Mouse (Mus musculus): ENCODE measurements around the gene Chia1. TPM values are rescaled to one million over a fixed set of nuclear protein-coding genes. Genes with fewer than 3 reads are reported as not detected.
"Not testable (repeated sequence)": the region's sequence is repeated elsewhere in the genome, so short reads cannot be mapped to it uniquely, and the experiment has no call there.

The Chia1 gene
- total RNA-seq (2021) = 1 to 10 TPM in 1 of 2 experiments, under 1 TPM in 1; 0.73 to 1.0 TPM

GRCm38 (mm10) chr3:106112929-106113328 lies at the start of gene Chia1:
Chia1 (plus strand) TSS chr3:106113229.
- no peak for DNase-seq (ENCODE audit: extremely low spot score in 1 of 2, low spot score in 1 of 2)

- DNase-seq (ENCODE audit: extremely low spot score in 1 of 2, low spot score in 1 of 2) = peak in 1 of 2 experiments; percentile 2
These were observed 45.3 kb upstream of the Chia1 start for GRCm38 (mm10) chr3:106067707-106068106.

- no peak for DNase-seq (ENCODE audit: extremely low spot score in 1 of 2, low spot score in 1 of 2)
These were observed 42.0 kb upstream of the Chia1 start for GRCm38 (mm10) chr3:106070994-106071393.

GRCm38 (mm10) chr3:106074824-106075223 lies 38.2 kb upstream of the Chia1 start:
- no peak for DNase-seq (ENCODE audit: extremely low spot score in 1 of 2, low spot score in 1 of 2)

- DNase-seq (ENCODE audit: extremely low spot score in 1 of 2, low spot score in 1 of 2) = no peak
These were observed 14.0 kb downstream of the Chia1 start for GRCm38 (mm10) chr3:106126999-106127398.

- DNase-seq (ENCODE audit: extremely low spot score in 1 of 2, low spot score in 1 of 2) = no peak
These were observed 15.9 kb downstream of the Chia1 start for GRCm38 (mm10) chr3:106128807-106129493.

- peak; percentile 78 to 85 for DNase-seq (ENCODE audit: extremely low spot score in 1 of 2, low spot score in 1 of 2)
These were observed 18.7 kb downstream of the Chia1 start for GRCm38 (mm10) chr3:106131690-106132089.

- no peak for DNase-seq (ENCODE audit: extremely low spot score in 1 of 2, low spot score in 1 of 2)
These were observed 31.1 kb downstream of the Chia1 start for GRCm38 (mm10) chr3:106144081-106144480.

GRCm38 (mm10) chr3:106154413-106154812 lies 41.4 kb downstream of the Chia1 start:
- no peak for DNase-seq (ENCODE audit: extremely low spot score in 1 of 2, low spot score in 1 of 2)

- no peak for DNase-seq (ENCODE audit: extremely low spot score in 1 of 2, low spot score in 1 of 2)
These were observed 54.4 kb downstream of the Chia1 start, which contains the start of gene Chil3 for GRCm38 (mm10) chr3:106167464-106167863. Chil3 (minus strand) TSS chr3:106167564.

GRCm38 (mm10) chr3:106170522-106171053 lies 57.6 kb downstream of the Chia1 start:
- no peak for DNase-seq (ENCODE audit: extremely low spot score in 1 of 2, low spot score in 1 of 2)

GRCm38 (mm10) chr3:106171135-106171731 lies 58.2 kb downstream of the Chia1 start:
- DNase-seq (ENCODE audit: extremely low spot score in 1 of 2, low spot score in 1 of 2) = no peak

GRCm38 (mm10) chr3:106172506-106172905 lies 59.5 kb downstream of the Chia1 start:
- not testable (repeated sequence) for DNase-seq (ENCODE audit: extremely low spot score in 1 of 2, low spot score in 1 of 2)

GRCm38 (mm10) chr3:106174971-106175370 lies 61.9 kb downstream of the Chia1 start:
- DNase-seq (ENCODE audit: extremely low spot score in 1 of 2, low spot score in 1 of 2) = not testable (repeated sequence)

- DNase-seq (ENCODE audit: extremely low spot score in 1 of 2, low spot score in 1 of 2) = no peak
These were observed 64.6 kb downstream of the Chia1 start for GRCm38 (mm10) chr3:106177509-106178189.

Other genes with a start within 250 kb of the Chia1 start
- gene Adora3, start 242.4 kb upstream of the Chia1 start, total RNA-seq (2021) = under 1 TPM; 0.69 to 0.89 TPM
- gene Tmigd3, start 242.3 kb upstream of the Chia1 start, total RNA-seq (2021) = not detected
- gene I830077J02Rik, start 180.6 kb upstream of the Chia1 start, total RNA-seq (2021) = 1 to 10 TPM; 1.1 to 1.2 TPM
- 10 to 100 TPM; 48.4 to 52.4 TPM for gene Wdr77, start 153.9 kb upstream of the Chia1 start, total RNA-seq (2021)
- 100 to 1,000 TPM; 289 to 314 TPM for gene Atp5f1, start 153.1 kb upstream of the Chia1 start, total RNA-seq (2021)
- gene Ovgp1, start 139.5 kb upstream of the Chia1 start, total RNA-seq (2021) = 1 to 10 TPM; 1.0 to 3.2 TPM
- gene Pifo, start 98.6 kb upstream of the Chia1 start, total RNA-seq (2021) = under 1 TPM in 1 of 2 experiments, not detected in 1; 0.30 TPM
- not detected for gene Chil5, start 80.4 kb upstream of the Chia1 start, total RNA-seq (2021)
- not detected for gene Chil3, start 54.3 kb downstream of the Chia1 start, total RNA-seq (2021)
- gene Chil4, start 106.3 kb downstream of the Chia1 start, total RNA-seq (2021) = not detected